Mouse (Mus musculus): ENCODE data around the gene Zfp655. TPM values are rescaled to one million over a fixed set of nuclear protein-coding genes. Genes with fewer than 3 reads are reported as not detected.
A peak's percentile ranks its signal among the peaks of the same experiment; 100 is the strongest.

Zfp655 gene
- total RNA-seq (2021), result 10 to 100 TPM; 25.2 to 30.7 TPM
- 24.0 and 40.8 TPM in 2 replicates for polyA plus RNA-seq (2012; rRNA removed)
- long read RNA-seq, full-length matches to known transcripts, result 22 of 29 reads
- long read RNA-seq, partial matches to known transcripts, result 2 of 29 reads
- long read RNA-seq, other reads (novel, unspliced or antisense), result 5 of 29 reads

DNA sequence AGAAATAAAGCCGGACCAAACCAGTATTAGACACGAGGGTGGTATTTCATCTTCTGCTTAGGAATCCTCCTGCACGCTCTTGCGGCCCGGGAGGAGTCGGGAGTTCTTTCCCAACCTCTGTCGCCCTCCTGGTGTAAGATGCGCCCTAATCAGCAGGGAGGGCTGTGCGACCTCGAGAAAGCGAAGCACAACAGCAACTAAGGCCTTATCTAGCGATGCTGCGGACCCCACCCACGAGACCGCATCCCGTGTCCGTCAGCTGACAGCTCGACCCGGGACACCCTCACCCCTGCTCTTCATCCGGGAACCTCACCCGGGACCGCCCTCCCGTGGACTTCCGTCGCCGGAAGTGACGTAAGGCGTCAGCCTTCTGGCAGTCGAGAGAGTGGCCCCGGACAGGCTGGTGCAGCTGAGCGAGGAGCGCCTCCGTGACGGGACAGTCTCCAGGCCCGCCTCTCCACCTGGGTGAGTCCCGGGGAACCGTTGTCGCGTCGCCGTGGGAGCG lies at the start of gene Zfp655:
Gene Zfp655 (plus strand): TSS at position 349 of the 505 bp plus-strand sequence.
- peaks cover 4% of the 10 kb centered on the region for H3K4me1 ChIP-seq (ENCODE audit: control insufficient read depth, insufficient read depth, low read length)
- H3K27me3 ChIP-seq (ENCODE audit: control insufficient read depth, insufficient read depth, low read length), result no peaks in the 10 kb centered on the region
- under 1% methylated on average over 42 of the region's 42 CpGs for WGBS
- peak within 1 kb of the TSS; percentile 92 for H3K27ac ChIP-seq
- TF ChIP-seq EP300 (IDR thresholded peaks at IDR 0.05; ENCODE audit: insufficient read depth, low read depth, low read length), result peak; percentile 97
- no peak for TF ChIP-seq CTCF (IDR thresholded peaks at IDR 0.05)
- TF ChIP-seq POLR2A (IDR thresholded peaks at IDR 0.05; ENCODE audit: insufficient read depth, low read depth, low read length), result peak; percentile 98
- H3K4me3 ChIP-seq, result peak within 1 kb of the TSS; percentile 99
- peak within 1 kb of the TSS; percentile 93 for H3K9ac ChIP-seq (ENCODE audit: low read depth, low read length)
- DNase-seq, result peak; percentile 99
- intact Hi-C loops (cut with DNase I), result loop anchor here (1.0 to 10.0 kb wide), 4 partner anchors 27 to 133 kb away; partner anchors contain the start of genes Zkscan5 and Zscan25
- H3K79me2 ChIP-seq (replicated peaks; ENCODE audit: control insufficient read depth, insufficient read depth, low read length), result peaks cover 8% of the 10 kb centered on the region
- no peaks in the 10 kb centered on the region; the same call in 1 of the 2 replicates for H3K36me3 ChIP-seq (ENCODE audit: control insufficient read depth, insufficient read depth, low read length)

DNA sequence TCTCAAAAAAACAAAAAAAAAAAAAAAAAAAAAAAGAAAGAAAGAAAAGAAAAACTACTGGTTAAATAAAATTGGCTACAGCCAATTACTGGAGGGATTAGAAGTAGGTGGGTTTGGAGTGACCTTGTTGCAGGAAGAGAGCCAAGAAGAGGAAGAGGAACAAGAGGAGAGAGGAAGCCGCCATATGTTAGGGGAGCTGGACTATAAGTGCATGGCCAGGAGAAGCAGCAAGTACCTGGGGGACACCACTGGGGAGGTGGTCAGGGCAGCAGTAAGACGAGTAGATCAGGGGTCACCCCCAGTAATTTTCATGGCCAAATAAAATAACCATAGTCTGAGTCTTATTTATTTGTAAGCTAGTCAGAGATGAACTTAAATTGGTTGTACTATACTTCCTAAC lies 46.3 kb upstream of the Zfp655 start:
- Histone ChIP-seq H3K4me1 (ENCODE audit: control insufficient read depth, insufficient read depth, low read length) (peaks cover 7% of the 10 kb centered on the region), H3K27me3 (ENCODE audit: control insufficient read depth, insufficient read depth, low read length) (no peaks in the 10 kb centered on the region), H3K79me2 (replicated peaks; ENCODE audit: control insufficient read depth, insufficient read depth, low read length) (peaks cover 3% of the 10 kb centered on the region), H3K9ac (ENCODE audit: low read depth, low read length) (no peak overlapping the region), H3K27ac (no peak overlapping the region), H3K4me3 (no peak overlapping the region), H3K36me3 (ENCODE audit: control insufficient read depth, insufficient read depth, low read length) (peaks cover 13% of the 10 kb centered on the region)
- no peak for TF ChIP-seq CTCF (IDR thresholded peaks at IDR 0.05)
- no peak for TF ChIP-seq POLR2A (IDR thresholded peaks at IDR 0.05; ENCODE audit: insufficient read depth, low read depth, low read length)
- no peak for TF ChIP-seq EP300 (IDR thresholded peaks at IDR 0.05; ENCODE audit: insufficient read depth, low read depth, low read length)
- WGBS, result 75% methylated on average over 2 of the region's 2 CpGs
- intact Hi-C loops (cut with DNase I), result no loop called here
- DNase-seq, result no peak

DNA sequence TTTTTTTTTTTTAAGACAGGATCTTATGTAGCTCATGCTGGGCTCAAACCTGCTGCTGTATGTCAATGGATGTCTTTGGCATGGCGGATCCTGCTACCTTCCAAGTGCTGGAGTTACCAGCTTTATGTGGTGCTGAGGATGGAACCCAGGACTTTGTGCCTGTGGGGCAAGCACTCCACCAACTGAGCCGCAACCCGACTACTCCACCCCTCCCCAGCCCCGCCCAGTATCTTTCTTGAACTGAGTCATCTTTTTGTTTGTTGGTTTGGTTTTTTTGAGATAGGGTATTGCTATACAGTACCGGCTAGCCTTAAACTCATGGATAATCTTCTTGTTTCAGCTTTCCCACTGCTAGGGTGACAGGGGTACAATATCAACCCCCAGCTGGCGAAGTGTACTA lies 42.1 kb upstream of the Zfp655 start:
- H3K4me1 ChIP-seq (ENCODE audit: control insufficient read depth, insufficient read depth, low read length), result peaks cover 12% of the 10 kb centered on the region
- no peak for DNase-seq
- H3K27me3 ChIP-seq (ENCODE audit: control insufficient read depth, insufficient read depth, low read length), result no peaks in the 10 kb centered on the region
- intact Hi-C loops (cut with DNase I), result no loop called here
- peaks cover 6% of the 10 kb centered on the region for H3K79me2 ChIP-seq (replicated peaks; ENCODE audit: control insufficient read depth, insufficient read depth, low read length)
- 69% methylated on average over 6 of the region's 6 CpGs for WGBS
- peaks cover 17% of the 10 kb centered on the region for H3K36me3 ChIP-seq (ENCODE audit: control insufficient read depth, insufficient read depth, low read length)
- no peak overlapping the region for H3K27ac ChIP-seq
- peak overlapping the region; percentile 79; the same call in 1 of the 2 replicates for H3K4me3 ChIP-seq
- no peak overlapping the region for H3K9ac ChIP-seq (ENCODE audit: low read depth, low read length)
- no peak for TF ChIP-seq POLR2A (IDR thresholded peaks at IDR 0.05; ENCODE audit: insufficient read depth, low read depth, low read length)
- no peak for TF ChIP-seq CTCF (IDR thresholded peaks at IDR 0.05)
- no peak for TF ChIP-seq EP300 (IDR thresholded peaks at IDR 0.05; ENCODE audit: insufficient read depth, low read depth, low read length)

DNA sequence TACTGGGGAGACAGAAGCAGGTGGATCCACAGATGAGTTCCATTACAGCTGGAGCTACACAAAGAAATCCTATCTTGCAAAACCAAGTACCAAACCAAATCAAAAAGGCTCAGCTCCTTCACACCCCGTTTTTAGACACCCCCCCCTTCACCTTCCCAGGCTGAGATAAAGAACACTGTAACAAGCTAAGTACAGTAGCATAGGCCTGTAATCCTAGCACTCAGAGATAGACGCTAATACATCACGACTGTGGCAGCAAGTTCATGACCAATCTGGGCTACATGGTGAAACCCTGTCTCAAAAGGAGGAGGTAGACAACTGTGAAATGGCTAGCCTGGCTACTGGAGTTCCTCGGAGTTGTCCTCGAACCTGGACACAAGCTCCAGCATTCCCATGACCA lies 41.1 kb upstream of the Zfp655 start:
- H3K9ac ChIP-seq (ENCODE audit: low read depth, low read length), result peak overlapping the region; percentile 80
- no peak for DNase-seq
- WGBS, result 17% methylated on average over 5 of the region's 5 CpGs
- H3K36me3 ChIP-seq (ENCODE audit: control insufficient read depth, insufficient read depth, low read length), result peaks cover 19% of the 10 kb centered on the region
- TF ChIP-seq POLR2A (IDR thresholded peaks at IDR 0.05; ENCODE audit: insufficient read depth, low read depth, low read length), result no peak
- TF ChIP-seq EP300 (IDR thresholded peaks at IDR 0.05; ENCODE audit: insufficient read depth, low read depth, low read length), result no peak
- TF ChIP-seq CTCF (IDR thresholded peaks at IDR 0.05), result no peak
- H3K27ac ChIP-seq, result peak overlapping the region; percentile 94
- peaks cover 12% of the 10 kb centered on the region for H3K4me1 ChIP-seq (ENCODE audit: control insufficient read depth, insufficient read depth, low read length)
- peaks cover 6% of the 10 kb centered on the region for H3K79me2 ChIP-seq (replicated peaks; ENCODE audit: control insufficient read depth, insufficient read depth, low read length)
- peak overlapping the region; percentile 79 for H3K4me3 ChIP-seq
- H3K27me3 ChIP-seq (ENCODE audit: control insufficient read depth, insufficient read depth, low read length), result no peaks in the 10 kb centered on the region
- intact Hi-C loops (cut with DNase I), result loop anchor here (2.0 kb wide), 1 partner anchor 24 kb away; the partner anchor contains the start of genes Cpsf4 and Ptcd1

DNA sequence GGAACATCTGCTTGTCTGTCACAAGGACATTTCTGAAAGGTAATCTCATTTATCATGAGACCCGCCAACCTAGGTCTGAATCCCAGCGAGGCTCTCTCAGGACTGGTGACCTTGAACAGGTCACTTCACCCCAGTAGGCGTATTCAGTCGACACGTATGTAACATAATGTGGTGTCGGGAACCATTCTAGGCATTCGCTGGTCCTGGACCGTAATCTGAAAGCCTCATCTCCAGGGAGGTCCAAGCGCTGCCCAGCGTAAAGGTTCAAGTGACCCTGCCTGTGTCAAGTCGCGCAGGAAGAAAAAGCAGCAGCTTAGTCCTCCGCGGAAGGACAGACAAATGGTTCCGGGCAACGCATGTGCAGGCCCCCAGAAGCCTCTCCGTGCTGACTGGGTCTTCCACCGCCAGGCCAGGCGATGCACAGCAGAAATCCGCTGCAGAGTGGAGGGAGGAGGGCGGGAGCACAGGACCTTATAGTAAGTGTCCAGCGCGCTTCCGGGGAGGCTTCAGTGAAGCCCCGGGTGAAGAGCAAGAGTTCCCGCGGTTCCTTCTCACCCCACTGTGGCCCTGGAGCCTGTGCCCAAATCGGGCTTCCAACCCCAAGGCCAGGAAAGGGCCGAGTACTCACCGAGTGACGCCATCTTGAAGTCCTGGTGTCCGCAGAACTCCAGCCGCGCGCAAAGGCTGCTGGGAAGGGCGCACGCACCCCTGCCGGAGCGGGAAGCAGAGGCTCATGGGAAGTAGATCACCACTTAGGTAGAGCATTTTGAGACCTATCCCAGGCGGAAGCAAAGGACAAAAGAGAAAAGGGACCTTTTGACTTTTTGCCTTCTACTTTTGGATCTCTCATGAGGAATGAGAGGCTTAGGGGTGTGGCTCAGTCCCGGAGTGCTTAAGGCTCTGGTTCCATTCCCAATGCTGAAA lies 40.4 kb upstream of the Zfp655 start:
- H3K36me3 ChIP-seq (ENCODE audit: control insufficient read depth, insufficient read depth, low read length), result peaks cover 19% of the 10 kb centered on the region
- peak overlapping the region; percentile 94 for H3K27ac ChIP-seq
- H3K9ac ChIP-seq (ENCODE audit: low read depth, low read length), result peak overlapping the region; percentile 80
- intact Hi-C loops (cut with DNase I), result loop anchor here (1.0 to 2.0 kb wide), 3 partner anchors 13 to 40 kb away; partner anchors contain the start of genes Cpsf4, Ptcd1, Zfp655 and Zkscan5
- peaks cover 6% of the 10 kb centered on the region for H3K79me2 ChIP-seq (replicated peaks; ENCODE audit: control insufficient read depth, insufficient read depth, low read length)
- peak overlapping the region; percentile 79 for H3K4me3 ChIP-seq
- TF ChIP-seq POLR2A (IDR thresholded peaks at IDR 0.05; ENCODE audit: insufficient read depth, low read depth, low read length), result peak; percentile 94
- no peak for TF ChIP-seq CTCF (IDR thresholded peaks at IDR 0.05)
- TF ChIP-seq EP300 (IDR thresholded peaks at IDR 0.05; ENCODE audit: insufficient read depth, low read depth, low read length), result peak; percentile 42; the same call in 1 of the 2 replicates
- peak; percentile 93 to 94 for DNase-seq
- H3K27me3 ChIP-seq (ENCODE audit: control insufficient read depth, insufficient read depth, low read length), result no peaks in the 10 kb centered on the region
- peaks cover 11% of the 10 kb centered on the region for H3K4me1 ChIP-seq (ENCODE audit: control insufficient read depth, insufficient read depth, low read length)
- under 1% methylated on average over 40 of the region's 41 CpGs for WGBS
